Mouse (Mus musculus) kidney, adult 2 months (tissue): ENCODE data around the gene Ankrd13a.

Experiments used
- CTCF ChIP-seq: fragments of 200-500 bp; conservative IDR thresholded peaks from 2 replicates; pipeline ENCODE4 v1.5.1; 2011; ENCODE audit warnings: low read depth, mild to moderate bottlenecking, control low read depth, low read length, moderate library complexity, mixed read lengths; ENCODE audit not compliant: insufficient read depth, insufficient read length
- POLR2A ChIP-seq: fragments of 200-500 bp; IDR thresholded peaks from one replicate; pipeline ENCODE4 v1.6.1; 2011; ENCODE audit warnings: low read depth, low read length, control low read depth

- TF ChIP-seq POLR2A (no peak), CTCF (no peak)
These were observed 35.3 kb downstream of the Ankrd13a start for GRCm38 (mm10) chr5:114809826-114810225.
